Mouse (Mus musculus): ENCODE measurements around the gene Smyd1. TPM values are rescaled to one million over a fixed set of nuclear protein-coding genes. Genes with fewer than 3 reads are reported as not detected.

Gene Smyd1
- polyA plus RNA-seq (2015; fragmentation: Illumina TruSeq; extraction: RNeasy Lipid Tissue Mini Kit (QIAGEN cat#74804); ENCODE audit: insufficient read depth, low replicate concordance) = 2.0 TPM

GRCm38 (mm10) chr6:71321826-71322283 lies at the start of gene Smyd1:
TSS of gene Smyd1 (minus strand) at chr6:71322233.

GRCm38 (mm10) chr6:71322491-71322921 lies 473 bp upstream of the Smyd1 start, which contains the start of gene Cd8b1:
TSS of gene Cd8b1 (plus strand) at chr6:71322788.

GRCm38 (mm10) chr6:71271389-71272315 lies 50.4 kb downstream of the Smyd1 start, which contains the start of gene Krcc1:
TSS of gene Krcc1 (plus strand) at chr6:71271677.

GRCm38 (mm10) chr6:71199612-71200011 lies 122.4 kb downstream of the Smyd1 start, which contains the start of gene Fabp1:
TSS of gene Fabp1 (plus strand) at chr6:71199827.

Other genes starting within 250 kb of the Smyd1 start
- 1.7 TPM for gene Thnsl2, start 177.8 kb downstream of the Smyd1 start, polyA plus RNA-seq (2015; fragmentation: Illumina TruSeq; extraction: RNeasy Lipid Tissue Mini Kit (QIAGEN cat#74804); ENCODE audit: insufficient read depth, low replicate concordance)
- 6.0 TPM for gene Fabp1, start 122.4 kb downstream of the Smyd1 start, polyA plus RNA-seq (2015; fragmentation: Illumina TruSeq; extraction: RNeasy Lipid Tissue Mini Kit (QIAGEN cat#74804); ENCODE audit: insufficient read depth, low replicate concordance)
- gene Krcc1, start 50.6 kb downstream of the Smyd1 start, polyA plus RNA-seq (2015; fragmentation: Illumina TruSeq; extraction: RNeasy Lipid Tissue Mini Kit (QIAGEN cat#74804); ENCODE audit: insufficient read depth, low replicate concordance) = 146 TPM
- 74.2 TPM for gene Cd8b1, start 555 bp upstream of the Smyd1 start, polyA plus RNA-seq (2015; fragmentation: Illumina TruSeq; extraction: RNeasy Lipid Tissue Mini Kit (QIAGEN cat#74804); ENCODE audit: insufficient read depth, low replicate concordance)
- gene Cd8a, start 51.2 kb upstream of the Smyd1 start, polyA plus RNA-seq (2015; fragmentation: Illumina TruSeq; extraction: RNeasy Lipid Tissue Mini Kit (QIAGEN cat#74804); ENCODE audit: insufficient read depth, low replicate concordance) = 121 TPM
- gene Rmnd5a, start 118.4 kb upstream of the Smyd1 start, polyA plus RNA-seq (2015; fragmentation: Illumina TruSeq; extraction: RNeasy Lipid Tissue Mini Kit (QIAGEN cat#74804); ENCODE audit: insufficient read depth, low replicate concordance) = 93.6 TPM
- 31.9 TPM for gene Rnf103, start 171.7 kb upstream of the Smyd1 start, polyA plus RNA-seq (2015; fragmentation: Illumina TruSeq; extraction: RNeasy Lipid Tissue Mini Kit (QIAGEN cat#74804); ENCODE audit: insufficient read depth, low replicate concordance)
- gene Chmp3, start 221.6 kb upstream of the Smyd1 start, polyA plus RNA-seq (2015; fragmentation: Illumina TruSeq; extraction: RNeasy Lipid Tissue Mini Kit (QIAGEN cat#74804); ENCODE audit: insufficient read depth, low replicate concordance) = 132 TPM

All from spleen, adult 10 weeks (tissue).